Mouse (Mus musculus) G1E (cell line): Measurements from ENCODE around the gene Fermt1. TPM values are rescaled to one million over a fixed set of nuclear protein-coding genes. Genes with fewer than 3 reads are reported as not detected.

ENCODE experiments used
- ATAC-seq: 2 replicates; pipeline ENCODE4 v1.8.0; 2016; ENCODE audit warnings: mild to moderate bottlenecking; ENCODE audit not compliant: insufficient number of reproducible peaks, poor library complexity, low FRiP score, severe bottlenecking; ENCODE audit errors: extremely low read depth
- DNase-seq: peaks from one replicate; pipeline ENCODE4 v3.0.0; 2012; ENCODE audit warnings: low spot score
- H3K27me3 ChIP-seq: 2 replicates; pipeline ENCODE4 v1.6.1; 2012; ENCODE audit warnings: mild to moderate bottlenecking, low read length, inconsistent platforms; ENCODE audit not compliant: insufficient read depth
- H3K36me3 ChIP-seq: replicated peaks from 2 replicates; pipeline ENCODE3; 2012; ENCODE audit warnings: mild to moderate bottlenecking, inconsistent platforms
- H3K4me1 ChIP-seq: 2 replicates; pipeline ENCODE4 v1.6.1; 2012; ENCODE audit warnings: low read depth, low read length, inconsistent platforms, mixed read lengths; ENCODE audit not compliant: insufficient read depth
- H3K4me3 ChIP-seq: 2 replicates; pipeline ENCODE4 v1.5.1; 2012; ENCODE audit warnings: low read depth, mild to moderate bottlenecking, inconsistent platforms, low read length, moderate library complexity, mixed read lengths
- H3K9me3 ChIP-seq: replicated peaks from 2 replicates; pipeline ENCODE4 v1.6.1; 2012; ENCODE audit warnings: inconsistent platforms
- CTCF ChIP-seq: IDR thresholded peaks from 2 replicates; pipeline ENCODE4 v1.5.1; 2012; ENCODE audit warnings: low read depth, low read length, inconsistent platforms, mixed read lengths
- GATA1 ChIP-seq: IDR thresholded peaks from 2 replicates; pipeline ENCODE4 v1.6.1; 2012; ENCODE audit warnings: borderline replicate concordance, low read length, inconsistent platforms, mixed read lengths
- GATA2 ChIP-seq: IDR thresholded peaks from 2 replicates; pipeline ENCODE4 v1.6.1; 2012; ENCODE audit warnings: low read depth, low read length, inconsistent platforms, borderline replicate concordance
- POLR2AphosphoS5 ChIP-seq: IDR thresholded peaks from 2 replicates; pipeline ENCODE4 v1.6.1; 2012; ENCODE audit warnings: low read depth, low read length, inconsistent platforms; ENCODE audit not compliant: insufficient replicate concordance
- TAL1 ChIP-seq: conservative IDR thresholded peaks from 2 replicates; pipeline ENCODE4 v1.6.1; 2012; ENCODE audit warnings: low read depth, low read length, inconsistent platforms, mixed read lengths
- polyA plus RNA-seq: library from polyadenylated mRNA; stranded (reverse); fragments of >175 nt; gene quantifications from 2 replicates; pipeline ENCODE4 v1.2.3, GENCODE M21; 2012
- total RNA-seq, 2 experiments: library from RNA; stranded (forward) in 1 of 2; stranded (reverse) in 1 of 2; fragments of 200-1000 nt in 1 of 2; fragments of >200 nt in 1 of 2; fragmentation: Nextera tagmentation in 1 of 2; gene quantifications; 2 replicates each; pipeline ENCODE4 v1.2.3; 2014 to 2017

Gene Fermt1
- total and polyA plus RNA-seq, 3 experiments: 0.05 TPM; not detected in 2

DNA sequence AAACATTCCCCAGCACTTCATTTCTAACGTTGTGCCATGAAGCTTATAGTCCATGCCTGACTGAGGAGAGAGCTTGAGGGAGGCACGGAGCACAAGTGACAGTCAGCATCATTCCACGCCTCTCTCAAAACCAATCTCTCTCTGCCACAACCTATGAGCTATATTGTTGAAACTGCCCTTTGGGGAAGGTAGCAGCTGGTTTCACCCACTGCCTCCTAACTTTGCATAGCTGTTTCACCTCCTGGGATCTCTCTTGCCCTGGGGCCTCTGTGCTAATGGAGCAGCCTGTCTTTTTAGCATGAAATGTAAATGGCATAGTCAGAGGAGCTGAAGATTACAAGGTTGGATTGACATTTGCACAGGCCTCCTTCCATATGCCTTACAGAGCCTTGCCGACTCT is 43.6 kb downstream of the Fermt1 start:
- Histone ChIP-seq H3K4me1 (peaks cover 4% of the 10 kb centered on the region; the same call in 1 of the 2 replicates), H3K36me3 (no peaks in the 10 kb centered on the region), H3K9me3 (no peaks in the 10 kb centered on the region), H3K27me3 (0 out of 2 replicates have a peak, but pooled peaks cover 3% of the 10 kb centered on the region), H3K4me3 (no peak overlapping the region)
- DNase-seq: no peak
- TF ChIP-seq CTCF: no peak
- no peak for TF ChIP-seq GATA2
- no peak for TF ChIP-seq POLR2AphosphoS5
- TF ChIP-seq TAL1: no peak
- no peak for TF ChIP-seq GATA1
- no peak for ATAC-seq

DNA sequence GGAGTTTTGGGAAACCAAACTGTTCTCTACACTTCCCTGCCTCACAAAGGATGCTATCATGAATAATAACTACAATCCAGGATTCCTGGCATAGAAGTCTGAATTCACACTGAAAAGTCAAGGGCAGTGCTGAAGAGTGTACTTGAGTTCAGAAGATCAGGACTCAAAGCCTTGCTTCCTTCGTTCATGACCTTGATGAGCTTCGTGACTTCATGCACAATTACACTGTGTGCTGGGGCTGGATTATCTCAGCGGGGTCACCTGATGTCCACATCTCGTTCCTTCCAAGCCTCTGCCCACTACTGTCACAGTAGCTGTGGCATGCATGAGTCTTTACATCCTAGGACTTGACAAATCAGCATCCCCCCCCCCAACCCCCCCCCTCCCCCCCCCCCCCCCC is 44.1 kb downstream of the Fermt1 start:
- Histone ChIP-seq H3K4me3 (no peak overlapping the region), H3K9me3 (no peaks in the 10 kb centered on the region), H3K27me3 (peaks cover 5% of the 10 kb centered on the region), H3K36me3 (no peaks in the 10 kb centered on the region), H3K4me1 (peaks cover 2% of the 10 kb centered on the region; the same call in 1 of the 2 replicates)
- DNase-seq (no peak), ATAC-seq (no peak)
- TF ChIP-seq GATA1 (no peak), GATA2 (no peak), CTCF (no peak), TAL1 (no peak), POLR2AphosphoS5 (no peak)

DNA sequence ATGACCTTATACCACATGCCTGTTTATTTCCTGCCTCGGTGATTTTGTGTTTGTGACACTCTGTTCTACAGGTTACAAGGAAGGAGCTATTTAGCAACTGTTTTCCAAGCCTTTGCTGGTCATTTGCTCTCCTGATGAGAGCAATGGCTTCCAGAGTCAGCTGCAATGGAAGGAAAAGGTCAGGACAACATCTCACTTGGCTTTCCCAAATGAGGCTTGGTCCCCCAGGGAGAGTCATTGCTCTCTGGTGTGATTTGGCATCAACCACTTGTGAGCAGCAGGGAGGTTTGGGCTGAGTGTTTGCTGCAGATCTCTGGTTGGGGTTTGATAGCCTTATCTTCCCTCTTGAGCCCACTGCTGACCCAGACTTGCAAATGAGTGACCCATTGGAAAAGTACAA is 45.1 kb downstream of the Fermt1 start:
- Histone ChIP-seq H3K4me1 (no peaks in the 10 kb centered on the region), H3K9me3 (no peaks in the 10 kb centered on the region), H3K4me3 (no peak overlapping the region), H3K36me3 (no peaks in the 10 kb centered on the region), H3K27me3 (peaks cover 11% of the 10 kb centered on the region)
- TF ChIP-seq CTCF: no peak
- TF ChIP-seq GATA2: no peak
- TF ChIP-seq GATA1: no peak
- no peak for TF ChIP-seq TAL1
- TF ChIP-seq POLR2AphosphoS5: no peak
- DNase-seq (no peak), ATAC-seq (no peak)

DNA sequence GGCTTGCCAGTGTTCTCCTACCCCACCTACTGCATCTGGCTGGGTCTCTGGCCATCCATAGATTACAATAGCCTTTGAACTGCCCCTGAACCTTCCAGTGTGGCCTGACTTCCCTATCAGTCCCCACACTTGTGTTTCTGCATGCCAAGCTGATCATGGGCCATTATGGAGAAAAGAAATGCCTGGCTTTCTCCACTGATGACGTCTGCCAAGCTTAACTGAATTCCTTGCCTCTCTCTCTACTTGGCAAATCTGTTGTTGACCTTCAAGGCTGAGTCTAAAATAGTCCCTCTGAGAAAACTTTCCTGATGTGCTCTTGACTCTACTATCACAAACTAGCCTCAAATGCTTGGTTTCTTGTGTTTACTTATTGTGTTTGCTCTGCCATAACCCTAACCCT is 47.5 kb downstream of the Fermt1 start:
- H3K4me1 ChIP-seq: no peaks in the 10 kb centered on the region
- H3K27me3 ChIP-seq: peaks cover 20% of the 10 kb centered on the region
- ATAC-seq (no peak), DNase-seq (no peak)
- H3K4me3 ChIP-seq: no peak overlapping the region
- no peaks in the 10 kb centered on the region for H3K9me3 ChIP-seq
- H3K36me3 ChIP-seq: no peaks in the 10 kb centered on the region
- no peak for TF ChIP-seq GATA1
- TF ChIP-seq POLR2AphosphoS5: no peak
- no peak for TF ChIP-seq CTCF
- no peak for TF ChIP-seq GATA2
- TF ChIP-seq TAL1: no peak

DNA sequence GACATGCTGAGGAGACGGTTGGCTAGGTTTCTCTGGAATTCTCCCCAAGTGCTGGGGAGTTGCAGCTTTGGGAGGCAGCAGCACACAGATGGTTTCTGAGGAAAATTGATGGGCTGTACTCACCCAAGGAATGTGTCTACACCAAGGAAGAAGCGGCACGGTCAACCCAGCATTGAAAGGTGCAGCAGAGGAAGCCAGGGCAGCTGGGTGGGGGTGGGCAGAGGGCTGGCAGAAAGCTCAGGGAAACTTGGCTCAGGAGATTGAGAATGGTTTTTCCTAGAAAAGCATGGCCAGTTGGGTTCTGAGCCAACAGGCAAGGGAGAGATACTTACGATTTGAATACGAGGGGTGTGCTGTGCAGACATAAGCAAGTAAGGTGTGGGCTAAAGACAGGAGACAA is 51.9 kb downstream of the Fermt1 start:
- no peaks in the 10 kb centered on the region for H3K9me3 ChIP-seq

DNA sequence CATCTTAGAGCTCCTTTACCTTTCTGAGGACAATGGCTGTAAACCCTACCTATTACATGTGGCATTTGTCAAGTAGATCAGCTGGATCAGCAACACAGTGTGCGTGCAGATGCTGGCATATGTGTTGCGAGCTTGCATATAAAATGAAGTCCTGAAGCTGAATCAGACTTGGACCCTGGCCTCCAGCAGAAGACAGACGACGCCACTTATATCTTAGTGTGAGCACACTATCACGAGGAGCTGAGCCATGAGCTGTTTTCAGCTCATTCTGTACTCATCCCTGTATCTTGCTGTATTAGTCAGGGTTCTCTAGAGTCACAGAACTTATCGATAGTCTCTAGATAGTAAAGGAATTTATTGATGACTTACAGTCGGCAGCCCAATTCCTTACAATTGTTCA is 60.4 kb downstream of the Fermt1 start:
- Histone ChIP-seq H3K27me3 (peaks cover 20% of the 10 kb centered on the region), H3K9me3 (no peaks in the 10 kb centered on the region), H3K4me1 (no peaks in the 10 kb centered on the region), H3K4me3 (no peak overlapping the region), H3K36me3 (no peaks in the 10 kb centered on the region)
- DNase-seq: no peak
- no peak for TF ChIP-seq CTCF
- TF ChIP-seq TAL1: no peak
- TF ChIP-seq POLR2AphosphoS5: no peak
- TF ChIP-seq GATA1: no peak
- TF ChIP-seq GATA2: no peak
- no peak for ATAC-seq

More for the DNA sequence above, 51.9 kb downstream of the Fermt1 start:
- Histone ChIP-seq H3K36me3 (no peaks in the 10 kb centered on the region), H3K27me3 (peaks cover 20% of the 10 kb centered on the region), H3K4me3 (no peak overlapping the region), H3K4me1 (no peaks in the 10 kb centered on the region)
- TF ChIP-seq TAL1 (no peak), GATA2 (no peak), GATA1 (no peak), POLR2AphosphoS5 (no peak), CTCF (no peak)
- no peak for DNase-seq
- ATAC-seq: no peak
